Mouse (Mus musculus) E14TG2a.4 (cell line): ENCODE data around the gene Dpf3.

Experiments
- H3K27me3 ChIP-seq: 2 replicates; pipeline ENCODE4 v1.6.1; 2014; ENCODE audit warnings: low read length, control low read depth; ENCODE audit not compliant: insufficient read depth
- H3K36me3 ChIP-seq: 2 replicates; pipeline ENCODE4 v1.6.1; 2014; ENCODE audit warnings: low read length, control low read depth; ENCODE audit not compliant: insufficient read depth
- H3K4me1 ChIP-seq: replicated peaks from 2 replicates; pipeline ENCODE4 v1.6.1; 2014; ENCODE audit warnings: low read depth, low read length, control low read depth
- H3K4me3 ChIP-seq: replicated peaks from 2 replicates; pipeline ENCODE4 v1.5.1; 2014; ENCODE audit warnings: mild to moderate bottlenecking, low read length
- H3K9me3 ChIP-seq: 2 replicates; pipeline ENCODE4 v1.6.1; 2014; ENCODE audit warnings: low read length, control low read depth
- CTCF ChIP-seq: conservative IDR thresholded peaks from 2 replicates; pipeline ENCODE4 v1.5.1; 2014; ENCODE audit warnings: low read length
- NANOG ChIP-seq: IDR thresholded peaks from 2 replicates; pipeline ENCODE4 v1.6.1; 2014; ENCODE audit warnings: borderline replicate concordance, low read length, mixed read lengths
- POU5F1 ChIP-seq: IDR thresholded peaks from 2 replicates; pipeline ENCODE4 v1.6.1; 2014; ENCODE audit warnings: low read length, borderline replicate concordance

Dpf3 gene

GRCm38 (mm10) chr12:83291915-83292314, 195.6 kb downstream of the Dpf3 start:
- Histone ChIP-seq H3K36me3 (no peaks in the 10 kb centered on the region), H3K4me1 (peaks cover 2% of the 10 kb centered on the region; the same call in 1 of the 2 replicates), H3K27me3 (no peaks in the 10 kb centered on the region), H3K9me3 (no peaks in the 10 kb centered on the region), H3K4me3 (no peak overlapping the region)
- TF ChIP-seq CTCF (no peak), NANOG (no peak)

GRCm38 (mm10) chr12:83286496-83287492, 200.7 kb downstream of the Dpf3 start:
- Histone ChIP-seq H3K4me3 (no peak overlapping the region), H3K27me3 (no peaks in the 10 kb centered on the region), H3K9me3 (no peaks in the 10 kb centered on the region), H3K36me3 (no peaks in the 10 kb centered on the region), H3K4me1 (peaks cover 10% of the 10 kb centered on the region)
- TF ChIP-seq CTCF (no peak), NANOG (no peak), POU5F1 (no peak)

GRCm38 (mm10) chr12:83283591-83284320, 203.8 kb downstream of the Dpf3 start:
- Histone ChIP-seq H3K9me3 (no peaks in the 10 kb centered on the region), H3K4me1 (peaks cover 10% of the 10 kb centered on the region), H3K36me3 (no peaks in the 10 kb centered on the region), H3K4me3 (no peak overlapping the region), H3K27me3 (no peaks in the 10 kb centered on the region)
- TF ChIP-seq CTCF = no peak
- no peak for TF ChIP-seq NANOG
- no peak for TF ChIP-seq POU5F1

GRCm38 (mm10) chr12:83277537-83278441, 209.7 kb downstream of the Dpf3 start:
- TF ChIP-seq POU5F1 (no peak), NANOG (no peak), CTCF (no peak)
- Histone ChIP-seq H3K36me3 (no peaks in the 10 kb centered on the region), H3K4me1 (no peaks in the 10 kb centered on the region), H3K9me3 (no peaks in the 10 kb centered on the region), H3K4me3 (no peak overlapping the region), H3K27me3 (no peaks in the 10 kb centered on the region)

- Histone ChIP-seq H3K27me3 (no peaks in the 10 kb centered on the region), H3K9me3 (no peaks in the 10 kb centered on the region), H3K4me1 (no peaks in the 10 kb centered on the region), H3K36me3 (no peaks in the 10 kb centered on the region), H3K4me3 (no peak overlapping the region)
- TF ChIP-seq POU5F1 (no peak), NANOG (no peak), CTCF (no peak)
Observed at GRCm38 (mm10) chr12:83271215-83271614, 216.3 kb downstream of the Dpf3 start.

GRCm38 (mm10) chr12:83268504-83268922, 219.0 kb downstream of the Dpf3 start:
- Histone ChIP-seq H3K9me3 (no peaks in the 10 kb centered on the region), H3K36me3 (no peaks in the 10 kb centered on the region), H3K4me3 (no peak overlapping the region), H3K4me1 (no peaks in the 10 kb centered on the region), H3K27me3 (no peaks in the 10 kb centered on the region)
- TF ChIP-seq CTCF = no peak

- Histone ChIP-seq H3K4me1 (no peaks in the 10 kb centered on the region), H3K9me3 (no peaks in the 10 kb centered on the region), H3K27me3 (no peaks in the 10 kb centered on the region), H3K36me3 (no peaks in the 10 kb centered on the region), H3K4me3 (no peak overlapping the region)
- TF ChIP-seq NANOG = no peak
- no peak for TF ChIP-seq CTCF
- no peak for TF ChIP-seq POU5F1
Observed at GRCm38 (mm10) chr12:83260540-83260939, 227.0 kb downstream of the Dpf3 start.

GRCm38 (mm10) chr12:83254399-83254798, 233.1 kb downstream of the Dpf3 start:
- Histone ChIP-seq H3K36me3 (no peaks in the 10 kb centered on the region), H3K27me3 (no peaks in the 10 kb centered on the region), H3K4me1 (no peaks in the 10 kb centered on the region), H3K4me3 (no peak overlapping the region), H3K9me3 (no peaks in the 10 kb centered on the region)
- no peak for TF ChIP-seq NANOG
- TF ChIP-seq POU5F1 = no peak
- TF ChIP-seq CTCF = no peak
